Mouse (Mus musculus): ENCODE data around the gene Atp23.

DNA sequence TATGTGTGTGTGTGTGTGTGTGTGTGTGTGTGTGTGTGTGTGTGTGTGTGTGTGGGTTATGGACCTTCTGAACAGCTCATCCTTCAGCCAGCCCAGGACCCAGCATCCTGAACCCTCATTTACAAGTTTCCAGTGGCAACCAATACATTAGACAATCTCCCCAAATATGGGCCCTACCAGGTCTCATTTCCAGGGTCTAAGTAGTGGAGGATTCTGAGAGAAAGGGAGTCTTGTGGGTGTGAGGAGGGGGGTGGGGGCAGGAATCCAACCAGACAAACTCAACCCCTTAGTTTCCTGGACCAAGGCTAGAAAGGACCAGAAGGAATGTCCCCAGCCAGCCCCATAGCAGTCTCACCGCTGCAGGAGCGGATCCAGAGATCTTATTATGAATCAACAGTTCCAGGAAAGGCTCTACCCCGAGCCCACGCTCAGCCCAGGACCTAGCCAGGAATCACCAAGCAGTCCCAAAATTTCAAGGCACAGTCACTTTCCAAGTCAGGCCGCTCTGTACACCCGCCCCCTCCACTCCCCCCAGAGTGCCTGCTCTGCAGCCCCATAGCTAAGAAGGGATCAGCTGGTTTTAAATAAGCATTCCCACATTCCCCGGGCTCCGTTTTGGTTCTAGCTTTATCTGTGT, 30.1 kb upstream of the Atp23 start:
- no peak for TF ChIP-seq MAX (IDR thresholded peaks at IDR 0.05; ENCODE audit: low read depth)
- no peak for TF ChIP-seq POLR2A (IDR thresholded peaks at IDR 0.05; ENCODE audit: insufficient read length, low read depth)
- TF ChIP-seq MYOG (IDR thresholded peaks at IDR 0.05; ENCODE audit: control insufficient read depth in 1 of 3, insufficient read depth in 1 of 3, insufficient read length in 2 of 3, low read depth in 2 of 3), result no peak

Measured in myocyte (in vitro differentiated cells).